Mouse (Mus musculus): ENCODE data around the gene Cenps.
"Not testable (repeated sequence)": the region's sequence is repeated elsewhere in the genome, so short reads cannot be mapped to it uniquely, and the experiment has no call there.

Cenps gene

DNA sequence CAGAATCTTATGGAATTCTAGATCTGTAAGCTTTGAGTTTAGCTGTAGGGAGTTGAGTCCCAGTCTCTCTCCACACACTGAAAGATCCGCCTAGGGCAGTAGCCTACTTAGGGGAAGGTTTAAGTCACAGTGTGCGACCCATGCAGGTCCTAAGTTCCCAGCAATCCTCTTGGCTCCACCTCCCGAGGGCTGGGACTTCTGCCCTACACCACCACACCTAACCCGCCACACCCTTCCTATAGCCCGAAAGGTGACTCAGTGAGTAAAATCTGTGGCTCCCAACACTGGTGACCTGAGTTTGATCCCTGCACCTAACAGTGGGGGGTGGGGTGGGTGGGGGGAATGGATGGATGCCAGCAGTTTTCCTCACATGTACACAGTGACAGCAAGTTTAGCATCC lies 14.0 kb downstream of the Cenps start:
- in situ Hi-C loops (cut with MboI, MseI), result no loop called here

DNA sequence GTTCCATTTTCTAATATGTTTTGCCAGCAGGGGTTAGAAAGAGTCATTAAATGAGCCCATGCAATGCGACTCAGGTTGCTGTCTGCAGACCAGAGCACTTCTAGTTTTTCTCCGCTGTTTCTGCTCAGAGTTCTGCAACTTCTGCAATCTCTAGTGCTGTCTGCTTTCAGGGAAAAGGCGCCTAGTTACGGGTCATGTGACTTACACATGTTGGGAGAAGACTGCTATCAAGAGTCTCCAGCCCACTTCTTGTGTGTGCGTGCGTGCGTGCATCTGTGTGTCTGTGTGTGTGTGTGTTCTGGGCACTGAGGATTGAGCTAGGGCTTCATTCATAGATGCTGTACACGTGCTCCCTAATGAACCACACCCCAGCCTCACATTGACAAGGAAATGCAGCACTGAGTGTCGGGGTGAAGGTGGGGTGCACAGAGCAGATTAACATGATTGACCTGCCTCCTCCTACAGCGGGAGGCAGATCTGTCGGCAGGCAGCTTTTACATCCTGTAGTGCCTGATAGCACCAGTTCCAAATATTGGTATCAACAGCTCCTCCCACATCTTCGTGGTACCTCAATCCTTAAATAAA lies 17.4 kb downstream of the Cenps start:
- in situ Hi-C loops (cut with MboI, MseI), result not testable (repeated sequence)

DNA sequence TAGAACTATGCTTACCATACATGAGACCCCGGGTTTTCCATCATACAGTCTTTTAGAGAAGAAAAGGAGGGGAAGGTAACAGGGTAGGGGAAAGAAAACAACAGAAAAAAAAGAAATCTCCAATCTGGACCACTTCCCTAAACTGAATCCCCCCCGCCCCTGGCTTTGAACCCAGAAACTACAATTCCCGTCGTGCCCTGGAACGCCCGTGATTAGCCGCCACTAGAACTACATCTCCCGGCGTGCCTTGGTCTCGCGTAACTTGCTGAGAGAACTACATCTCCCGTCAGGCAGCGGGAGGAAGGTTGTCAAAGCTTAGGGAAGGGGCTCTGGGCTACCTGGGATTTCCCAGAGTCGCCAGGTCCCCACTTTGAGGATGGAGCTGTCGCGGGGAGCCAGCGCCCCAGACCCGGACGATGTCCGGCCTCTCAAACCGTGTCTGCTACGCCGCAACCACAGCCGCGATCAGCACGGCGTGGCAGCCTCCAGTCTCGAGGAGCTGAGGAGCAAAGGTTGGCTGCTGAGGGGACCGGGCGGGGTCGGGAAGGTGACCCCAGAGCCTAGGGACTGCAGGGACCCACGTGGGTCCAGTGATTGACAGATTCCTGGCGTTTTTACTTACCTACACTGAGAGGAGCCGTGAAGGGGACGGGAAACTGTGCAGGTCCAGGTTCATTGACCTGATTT lies 33.4 kb downstream of the Cenps start, which contains the start of gene Dffa:
Gene Dffa (plus strand): TSS at position 272 of the 687 bp plus-strand sequence.
- in situ Hi-C loops (cut with MboI, MseI), result no loop called here

DNA sequence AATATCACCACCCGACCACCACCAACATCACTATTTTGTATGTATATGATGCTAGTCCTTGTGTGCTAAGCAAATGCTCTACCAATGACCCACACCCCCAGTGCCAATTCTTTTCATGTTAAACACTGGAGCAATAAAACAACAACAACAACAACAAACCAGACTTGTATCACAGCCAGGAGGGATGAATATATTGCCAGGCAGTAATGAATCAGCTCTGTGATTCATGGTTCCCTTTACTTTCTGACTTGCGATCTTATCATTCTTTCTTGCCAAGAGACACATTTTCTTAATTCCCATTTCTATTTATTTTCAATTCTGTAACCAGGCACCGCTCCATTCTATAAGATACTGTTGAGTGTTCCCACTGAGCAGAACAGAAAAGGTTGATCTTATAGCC lies 36.0 kb downstream of the Cenps start:
- in situ Hi-C loops (cut with MboI, MseI), result no loop called here

DNA sequence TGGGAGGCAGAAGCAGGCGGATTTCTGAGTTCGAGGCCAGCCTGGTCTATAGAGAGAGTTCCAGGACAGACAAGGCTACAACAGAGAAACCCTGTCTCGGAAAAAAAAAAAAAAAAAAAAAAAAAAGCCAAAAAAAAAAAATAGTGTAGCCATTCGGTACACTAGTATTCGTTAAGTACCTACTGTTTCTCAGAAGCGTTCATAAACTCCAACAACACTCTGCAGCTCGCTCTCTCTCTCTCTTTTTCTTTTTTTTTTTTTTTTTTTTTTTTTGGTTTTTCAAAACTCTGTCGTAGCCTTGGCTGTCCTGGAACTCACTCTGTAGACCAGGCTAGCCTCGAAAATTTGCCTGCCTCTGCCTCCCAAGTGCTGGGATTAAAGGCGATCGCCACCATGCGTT lies 37.0 kb downstream of the Cenps start:
- in situ Hi-C loops (cut with MboI, MseI), result not testable (repeated sequence)

DNA sequence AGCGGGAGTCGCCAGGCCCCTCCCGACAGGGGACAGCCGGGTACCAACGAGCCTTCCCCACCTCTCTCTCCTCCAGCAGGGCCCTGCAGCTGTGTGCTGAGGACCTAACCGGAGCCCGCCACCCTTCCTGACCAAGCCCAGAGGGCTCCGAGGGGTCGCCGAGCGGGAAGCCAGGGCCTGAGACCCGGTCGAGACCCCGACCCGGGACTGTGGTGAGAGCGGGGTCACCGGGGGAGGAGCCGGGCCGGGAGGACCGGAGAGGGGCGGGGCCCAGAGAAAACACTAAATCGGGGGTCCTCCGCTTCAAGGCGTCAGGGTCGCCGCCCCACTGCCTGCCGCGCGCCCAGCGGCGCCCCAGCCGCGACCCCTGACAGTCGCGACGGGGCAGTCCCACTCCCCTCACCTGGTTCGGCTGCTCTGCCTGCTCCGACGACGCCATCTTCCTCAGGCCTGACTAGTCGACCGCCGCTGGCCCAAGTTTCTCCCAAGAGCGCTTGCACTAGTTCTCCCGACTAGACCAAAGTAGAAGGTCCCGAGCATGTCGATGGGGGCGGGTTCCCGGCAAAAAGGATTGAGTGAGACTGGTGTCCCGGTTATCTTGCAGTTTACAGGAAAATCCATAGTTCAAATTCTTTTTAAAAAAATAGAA lies 37.9 kb downstream of the Cenps start, which contains the start of gene Pex14:
Gene Pex14 (minus strand): TSS at position 508 of the 649 bp plus-strand sequence.
- in situ Hi-C loops (cut with MboI, MseI), result no loop called here

DNA sequence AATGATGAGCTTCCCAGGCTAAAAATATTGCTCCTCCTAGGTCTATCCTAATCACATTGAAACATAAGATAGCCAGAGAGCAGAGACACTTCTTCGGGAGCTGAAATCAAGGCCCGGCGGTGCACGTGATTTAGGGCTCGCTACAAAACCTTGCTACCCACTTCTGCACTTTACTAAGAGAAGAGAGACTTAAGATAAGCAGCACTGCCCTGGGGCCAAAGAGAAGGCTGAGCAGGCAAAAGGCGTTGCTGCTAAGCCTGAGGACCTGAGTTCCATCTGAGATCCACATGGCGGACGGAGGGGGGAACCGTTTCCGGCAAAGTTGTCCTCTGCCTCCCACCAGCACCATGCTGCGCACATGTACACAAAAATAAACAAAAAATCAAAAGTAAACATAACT lies 38.9 kb downstream of the Cenps start:
- in situ Hi-C loops (cut with MboI, MseI), result no loop called here

DNA sequence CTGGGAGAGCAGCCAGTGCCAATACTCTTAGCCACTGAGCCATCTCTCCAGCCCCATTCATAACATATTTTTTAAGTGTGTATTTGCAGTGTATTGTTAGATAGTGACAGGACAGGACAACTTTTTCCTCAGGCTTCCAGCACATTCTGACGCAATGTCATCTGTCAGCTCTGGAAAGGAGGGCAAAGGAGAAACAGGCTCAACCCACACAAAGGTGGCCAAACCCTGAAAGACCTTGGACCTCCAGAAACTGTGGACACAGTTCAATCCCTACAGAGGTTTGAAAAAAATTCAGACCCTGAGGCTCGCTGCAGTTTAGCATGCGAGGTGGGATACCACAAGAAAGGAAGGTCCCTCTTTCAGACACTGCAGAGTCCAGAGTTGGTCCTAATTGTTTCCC lies 39.5 kb downstream of the Cenps start:
- in situ Hi-C loops (cut with MboI, MseI), result no loop called here

DNA sequence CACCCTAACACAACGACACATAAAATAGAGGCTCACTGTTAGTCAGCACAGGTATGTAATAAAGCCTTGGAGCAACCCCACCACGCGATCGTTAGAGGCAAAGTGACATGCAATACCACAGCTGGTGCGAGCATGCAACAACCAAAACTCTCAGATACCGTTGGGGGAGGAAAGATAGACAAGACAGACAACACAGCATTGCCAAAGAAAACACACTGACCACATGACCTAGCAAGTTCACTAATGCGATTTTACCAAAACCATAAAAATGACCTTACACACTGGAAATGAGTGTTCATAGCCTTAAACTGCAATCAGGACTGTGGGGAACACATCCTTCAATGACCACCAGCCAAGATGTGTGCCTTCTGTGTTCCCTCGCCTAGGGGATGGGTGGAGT lies 46.1 kb downstream of the Cenps start:
- in situ Hi-C loops (cut with MboI, MseI), result no loop called here

DNA sequence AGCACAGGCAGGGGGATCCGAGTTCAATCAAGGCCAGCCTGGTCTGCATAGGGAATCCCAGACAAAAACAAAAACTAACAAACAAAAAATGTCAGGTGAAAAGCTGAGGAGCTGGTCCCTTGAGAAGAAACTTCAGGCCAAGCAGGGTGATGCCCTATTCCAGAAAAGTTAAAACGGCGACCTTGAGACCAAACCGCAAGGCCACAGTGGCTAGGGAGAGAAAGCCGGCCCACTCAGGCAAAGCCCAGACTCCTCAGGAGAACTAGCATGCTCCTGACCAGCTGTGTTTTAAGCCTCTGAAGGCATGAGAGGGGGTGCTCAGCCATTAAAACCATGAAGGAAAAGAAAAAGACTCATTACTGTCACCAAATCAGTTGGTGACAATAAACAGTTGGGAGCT lies 52.0 kb downstream of the Cenps start:
- in situ Hi-C loops (cut with MboI, MseI), result no loop called here

DNA sequence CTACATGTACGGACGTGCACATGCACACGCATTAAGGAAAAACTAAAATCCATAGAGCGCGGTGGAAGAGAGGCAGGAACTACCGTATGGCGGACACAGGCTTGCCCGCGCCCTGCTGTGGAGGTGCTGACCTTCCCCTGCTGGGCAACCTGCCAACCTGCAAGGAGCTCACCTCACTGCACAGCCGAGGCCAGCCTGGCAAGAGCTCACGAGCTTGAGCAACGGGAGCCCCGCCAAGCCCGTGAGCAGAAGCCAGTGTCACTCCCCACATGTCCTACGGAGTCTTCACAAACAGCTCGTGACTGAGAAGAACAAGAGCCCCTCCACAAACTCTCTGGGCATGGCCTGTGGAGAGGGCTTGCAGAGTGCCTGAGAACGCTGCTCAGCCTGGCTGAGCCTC lies 55.9 kb downstream of the Cenps start:
- in situ Hi-C loops (cut with MboI, MseI), result no loop called here

DNA sequence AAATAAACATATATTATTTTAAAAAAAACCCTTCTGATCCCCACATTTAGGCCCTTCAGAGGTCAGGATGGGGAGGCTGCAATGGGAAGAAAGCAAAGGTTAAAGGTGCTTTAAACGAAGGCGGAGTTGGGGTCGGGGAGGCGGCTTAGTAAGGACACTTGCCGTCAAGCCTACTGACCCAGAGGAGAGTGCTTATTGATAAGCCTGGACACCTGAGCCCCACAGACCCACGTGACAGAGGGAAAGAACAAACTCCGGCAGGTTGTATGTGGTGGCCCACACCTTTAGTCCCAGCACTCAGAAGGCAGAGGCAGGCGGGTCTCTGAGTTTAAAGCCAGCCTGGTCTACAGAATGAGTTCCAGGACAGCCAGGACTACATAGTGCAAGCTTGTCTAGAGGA lies 57.3 kb downstream of the Cenps start:
- in situ Hi-C loops (cut with MboI, MseI), result no loop called here

DNA sequence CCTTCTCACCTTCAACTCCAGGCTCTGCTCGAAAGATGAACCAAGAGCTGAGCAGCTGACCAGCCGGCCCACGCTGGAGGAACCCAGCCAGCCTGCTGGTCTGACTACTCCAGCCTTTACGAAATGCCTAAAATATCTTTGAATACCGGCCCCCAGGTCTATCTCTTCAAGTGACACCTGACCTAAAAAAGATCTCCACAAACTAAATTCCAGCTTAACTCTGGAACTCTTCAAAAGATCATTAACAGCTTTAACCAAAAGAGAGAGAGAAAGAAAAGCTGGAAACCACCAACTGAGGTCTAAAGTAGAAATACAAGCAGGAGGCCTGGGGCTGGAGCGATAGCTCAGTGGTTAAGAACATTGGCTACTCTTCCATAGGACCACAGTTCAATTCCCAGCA lies 57.8 kb downstream of the Cenps start:
- in situ Hi-C loops (cut with MboI, MseI), result no loop called here

DNA sequence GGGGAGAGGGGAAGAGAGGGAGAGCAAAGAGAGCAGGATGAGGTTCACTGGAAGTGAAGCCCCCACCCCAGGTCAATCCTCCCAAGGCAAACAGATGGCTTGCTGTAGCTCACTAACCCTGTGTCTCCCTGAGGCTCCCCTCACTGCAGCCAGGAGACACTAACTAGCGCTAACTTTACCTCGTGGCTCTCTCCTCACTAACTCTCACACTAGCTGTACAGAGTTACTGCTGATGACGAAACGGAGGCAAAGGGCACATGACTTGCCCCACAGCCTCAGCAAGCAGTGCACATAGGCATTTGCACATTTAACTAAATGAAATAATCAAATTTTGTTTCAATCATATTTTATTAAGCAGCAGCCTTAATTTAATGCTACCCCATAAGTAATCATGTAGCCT lies 59.2 kb downstream of the Cenps start:
- in situ Hi-C loops (cut with MboI, MseI), result no loop called here
